Mouse (Mus musculus) liver, adult (tissue): Measurements from ENCODE around the gene C1qtnf6.

Experiments used
- GATA4 ChIP-seq: IDR thresholded peaks from 2 replicates; pipeline ENCODE4 v1.6.1; 2014; ENCODE audit warnings: mild to moderate bottlenecking, low read length; ENCODE audit not compliant: insufficient replicate concordance

Gene C1qtnf6

DNA sequence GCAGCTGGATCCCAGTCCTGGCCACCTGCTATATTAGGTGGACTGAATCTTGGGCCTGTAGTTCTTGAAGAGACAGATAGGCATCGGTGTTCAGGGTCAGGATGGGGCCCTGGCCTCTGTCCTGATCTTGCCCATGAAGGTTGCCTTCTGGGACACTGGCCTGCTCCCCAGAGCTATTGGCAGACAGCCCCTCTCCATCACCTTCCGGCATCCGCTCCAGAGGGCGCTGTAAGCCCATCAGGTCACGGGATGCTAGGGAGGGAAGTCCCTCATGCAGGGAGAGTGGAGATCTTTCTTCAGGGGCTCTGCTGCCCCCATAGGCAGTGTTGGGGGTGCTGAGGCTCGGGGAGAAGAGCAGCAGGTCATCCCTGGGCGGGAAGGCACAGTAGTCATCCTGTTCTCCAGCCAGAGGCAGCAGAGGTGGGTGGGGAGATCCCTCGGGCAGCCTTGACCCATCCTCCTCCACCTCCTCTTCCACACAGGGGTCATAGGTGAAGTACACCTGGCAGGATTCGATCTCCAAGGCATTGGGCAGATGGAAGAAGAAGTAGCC, 49.7 kb downstream of the C1qtnf6 start:
- TF ChIP-seq GATA4: no peak

DNA sequence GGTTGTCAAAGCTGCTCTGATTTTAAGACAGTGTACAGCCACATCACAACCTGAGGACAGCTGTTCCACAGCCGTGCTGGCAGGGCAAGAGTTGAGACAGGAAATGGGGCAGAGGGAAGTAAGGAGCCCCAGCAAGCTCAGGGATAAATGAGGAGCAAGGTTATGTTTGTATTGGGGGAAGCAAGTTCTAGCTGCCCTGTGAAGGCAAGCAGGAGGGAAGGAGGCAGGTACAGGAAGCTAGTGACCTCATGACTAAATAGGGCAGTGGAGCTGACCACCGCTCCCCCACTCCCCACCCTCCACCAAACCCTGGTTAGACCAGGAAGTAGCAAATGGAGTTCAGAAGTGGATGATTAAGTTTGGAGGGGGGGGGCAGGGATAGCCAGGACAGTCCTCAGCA, 50.2 kb downstream of the C1qtnf6 start:
- TF ChIP-seq GATA4: no peak

DNA sequence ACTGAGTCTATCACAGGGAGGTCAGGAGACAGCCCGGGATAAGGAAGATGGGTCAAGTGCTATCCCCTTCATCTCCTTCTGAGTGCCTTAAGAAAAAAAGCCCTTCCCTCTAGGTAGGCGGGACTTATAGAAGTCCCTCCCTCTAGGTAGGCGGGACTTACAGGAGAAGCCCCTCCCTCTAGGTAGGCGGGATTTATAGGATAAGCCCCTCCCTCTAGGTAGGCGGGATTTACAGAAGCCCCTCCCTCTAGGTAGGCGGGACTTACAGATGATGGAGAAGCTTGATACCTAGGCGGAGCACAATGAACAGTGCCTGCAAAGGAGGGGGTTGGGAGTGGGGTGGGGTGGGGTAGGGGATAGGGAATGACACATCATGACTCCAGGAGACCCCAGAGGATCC, 51.1 kb downstream of the C1qtnf6 start:
- no peak for TF ChIP-seq GATA4

DNA sequence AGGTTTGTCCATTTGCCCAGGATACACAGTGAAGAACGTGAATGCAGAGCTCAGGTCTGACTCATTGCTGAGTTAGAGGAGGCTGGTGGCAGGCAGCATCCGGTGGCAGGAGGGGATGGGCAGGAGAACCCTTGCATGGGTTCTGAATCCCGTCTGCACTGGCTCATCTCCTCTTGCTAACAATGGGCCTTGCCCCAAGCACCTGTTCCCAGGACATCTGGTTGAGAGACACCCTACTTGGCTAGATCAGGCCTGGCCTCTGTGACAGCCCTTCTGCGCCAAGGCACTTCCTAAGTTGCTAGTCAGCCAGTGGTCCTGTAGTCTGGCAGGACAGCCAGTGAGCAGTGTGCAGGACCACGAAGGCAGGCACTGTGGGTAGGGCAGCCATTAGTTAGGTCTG, 51.7 kb downstream of the C1qtnf6 start:
- TF ChIP-seq GATA4: no peak

DNA sequence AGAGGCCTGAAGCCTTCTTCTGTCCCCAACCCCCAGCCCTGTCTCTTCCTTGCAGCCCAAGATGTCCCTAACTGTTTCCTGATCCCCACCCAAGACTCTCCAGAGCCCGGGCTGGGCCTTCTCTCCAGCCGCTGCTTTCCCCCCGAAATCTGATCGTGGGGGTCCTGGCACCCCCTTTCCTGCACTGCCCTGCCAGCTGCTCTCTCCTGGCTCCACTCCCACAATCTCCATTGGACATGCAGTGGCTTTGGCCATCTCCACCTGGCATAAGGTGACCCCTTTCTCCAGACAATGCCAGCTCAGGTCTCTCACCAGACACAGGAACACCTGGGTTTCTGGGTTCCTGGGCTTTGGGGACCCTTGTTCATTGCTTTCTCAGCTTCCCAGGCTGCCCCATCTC, 53.1 kb downstream of the C1qtnf6 start:
- TF ChIP-seq GATA4: no peak

DNA sequence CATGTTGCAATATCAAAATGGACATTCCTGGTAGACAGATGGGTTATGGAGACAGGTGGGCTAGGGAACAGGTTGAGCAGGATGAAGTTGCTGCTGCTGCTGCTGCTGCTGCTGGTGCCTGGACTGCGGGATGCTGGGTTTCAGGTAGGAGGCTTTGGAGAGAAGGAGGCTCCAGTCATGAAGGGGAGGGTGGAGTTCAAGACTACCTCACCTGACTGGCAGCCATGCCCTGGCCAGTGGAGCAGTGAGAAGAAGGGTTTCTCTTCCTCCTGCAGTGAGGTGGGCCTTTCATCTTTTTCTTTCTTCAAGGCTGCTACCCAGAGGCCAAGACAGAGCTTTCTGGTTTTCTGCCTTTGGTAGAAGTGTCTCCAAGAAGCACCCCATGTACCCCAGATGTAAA, 54.3 kb downstream of the C1qtnf6 start:
- no peak for TF ChIP-seq GATA4

DNA sequence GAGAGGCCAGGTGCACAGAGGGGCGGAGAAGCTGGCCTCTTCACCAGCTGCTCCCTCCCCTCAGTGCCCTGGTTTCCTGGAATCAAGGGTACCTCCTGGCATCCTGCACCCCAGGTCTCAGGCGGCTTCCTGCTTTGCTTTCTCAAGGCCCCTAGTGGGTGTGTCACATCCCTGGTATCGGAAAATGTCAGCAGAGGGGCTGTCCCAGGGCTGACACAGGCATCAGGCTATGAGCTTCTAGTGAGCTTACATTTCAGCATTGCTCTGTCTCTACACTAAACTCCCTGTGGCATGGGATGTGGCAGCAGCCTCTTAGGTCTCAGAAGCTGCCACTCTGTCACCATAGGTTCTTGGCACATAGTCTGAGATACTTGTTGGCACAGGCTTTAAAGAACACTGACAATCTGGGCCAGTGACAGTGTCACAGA, 55.6 kb downstream of the C1qtnf6 start:
- TF ChIP-seq GATA4: no peak

DNA sequence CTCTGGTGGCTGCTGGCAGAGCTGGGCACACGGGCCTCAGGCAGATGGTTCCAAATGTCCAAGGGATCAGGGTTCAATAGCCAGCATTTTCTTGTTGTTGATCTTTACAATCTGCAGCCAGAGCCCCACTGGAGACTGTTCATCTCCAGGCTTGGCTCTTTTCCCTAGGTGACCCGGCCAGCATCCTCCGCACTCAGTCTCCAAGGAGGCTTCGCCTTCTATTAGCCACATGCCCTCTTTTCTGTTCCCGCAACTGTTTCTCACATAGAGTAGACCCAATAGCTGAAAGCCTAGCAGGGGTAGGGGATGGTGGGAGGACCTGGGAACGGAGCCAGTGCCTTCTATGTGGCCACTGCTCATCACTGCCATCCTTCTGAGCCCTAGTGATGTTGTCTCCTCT, 57.8 kb downstream of the C1qtnf6 start:
- TF ChIP-seq GATA4: no peak
